Mouse (Mus musculus): ENCODE measurements around the gene Hirip3. TPM values are rescaled to one million over a fixed set of nuclear protein-coding genes. Genes with fewer than 3 reads are reported as not detected.
A peak's percentile ranks its signal among the peaks of the same experiment; 100 is the strongest.
"Not testable (repeated sequence)": the region's sequence is repeated elsewhere in the genome, so short reads cannot be mapped to it uniquely, and the experiment has no call there.

The Hirip3 gene
- total RNA-seq, 2 experiments from 2014 or later: 29.0 to 31.9 TPM

GRCm38 (mm10) chr7:126898102-126898990 lies 36.6 kb downstream of the Hirip3 start:
- DNase-seq (ENCODE audit: low spot score in 2 of 2): peak; percentile 98 to 99

- not testable (repeated sequence) for DNase-seq (ENCODE audit: low spot score in 2 of 2)
These were observed 38.0 kb downstream of the Hirip3 start for GRCm38 (mm10) chr7:126899781-126900180.

GRCm38 (mm10) chr7:126905590-126905989 lies 43.8 kb downstream of the Hirip3 start:
- DNase-seq (ENCODE audit: low spot score in 2 of 2): no peak

- no peak for DNase-seq (ENCODE audit: low spot score in 2 of 2)
These were observed 53.1 kb downstream of the Hirip3 start for GRCm38 (mm10) chr7:126914844-126915243.

Other genes with a start within 250 kb of the Hirip3 start
- gene Nupr1, start 231.1 kb upstream of the Hirip3 start, total RNA-seq (2021): 10 to 100 TPM; 20.3 to 22.6 TPM
- 10 to 100 TPM; 30.5 to 32.9 TPM for gene Sgf29, start 212.7 kb upstream of the Hirip3 start, total RNA-seq (2021)
- 10 to 100 TPM in 1 of 2 experiments, 1 to 10 TPM in 1; 8.1 to 12.9 TPM for gene Sult1a1, start 185.5 kb upstream of the Hirip3 start, total RNA-seq (2021)
- 10 to 100 TPM; 90.5 to 94.8 TPM for gene Bola2, start 166.6 kb upstream of the Hirip3 start, total RNA-seq (2021)
- gene Slx1b, start 166.2 kb upstream of the Hirip3 start, total RNA-seq (2021): 10 to 100 TPM; 14.5 to 15.1 TPM
- gene Coro1a, start 154.2 kb upstream of the Hirip3 start, total RNA-seq (2021): 100 to 1,000 TPM; 161 to 166 TPM
- gene Mapk3, start 102.4 kb upstream of the Hirip3 start, total RNA-seq (2021): 100 to 1,000 TPM; 157 to 208 TPM
- 1 to 10 TPM; 1.3 to 3.5 TPM for gene Gdpd3, start 95.6 kb upstream of the Hirip3 start, total RNA-seq (2021)
- gene Ypel3, start 85.0 kb upstream of the Hirip3 start, total RNA-seq (2021): 100 to 1,000 TPM; 282 to 325 TPM
- under 1 TPM; 0.56 to 0.63 TPM for gene Tbx6, start 80.5 kb upstream of the Hirip3 start, total RNA-seq (2021)
- 10 to 100 TPM; 48.3 to 48.5 TPM for gene Ppp4c, start 69.5 kb upstream of the Hirip3 start, total RNA-seq (2021)
- 10 to 100 TPM; 63.0 to 65.5 TPM for gene Fam57b, start 64.3 kb upstream of the Hirip3 start, total RNA-seq (2021)
- gene 4930451I11Rik, start 30.3 kb upstream of the Hirip3 start, total RNA-seq (2021): not detected
- gene Doc2a, start 14.6 kb upstream of the Hirip3 start, total RNA-seq (2021): 10 to 100 TPM; 55.8 to 56.1 TPM
- 10 to 100 TPM; 54.0 to 54.6 TPM for gene Ino80e, start 405 bp downstream of the Hirip3 start, total RNA-seq (2021)
- gene Taok2, start 22.7 kb downstream of the Hirip3 start, total RNA-seq (2021): 100 to 1,000 TPM; 150 to 163 TPM
- gene Tmem219, start 60.9 kb downstream of the Hirip3 start, total RNA-seq (2021): 10 to 100 TPM; 19.6 to 23.3 TPM
- gene Kctd13, start 66.9 kb downstream of the Hirip3 start, total RNA-seq (2021): 100 to 1,000 TPM; 136 to 158 TPM
- 10 to 100 TPM; 39.7 to 43.3 TPM for gene Asphd1, start 87.6 kb downstream of the Hirip3 start, total RNA-seq (2021)
- 100 to 1,000 TPM; 407 to 416 TPM for gene Sez6l2, start 88.6 kb downstream of the Hirip3 start, total RNA-seq (2021)
- 100 to 1,000 TPM; 171 to 180 TPM for gene Cdipt, start 113.9 kb downstream of the Hirip3 start, total RNA-seq (2021)
- under 1 TPM in 1 of 2 experiments, not detected in 1; 0.45 TPM for gene Cdiptos, start 114.1 kb downstream of the Hirip3 start, total RNA-seq (2021)
- 1 to 10 TPM; 8.6 to 9.5 TPM for gene Mvp, start 152.6 kb downstream of the Hirip3 start, total RNA-seq (2021)
- not detected for gene Pagr1b, start 154.5 kb downstream of the Hirip3 start, total RNA-seq (2021)
- gene Pagr1a, start 155.4 kb downstream of the Hirip3 start, total RNA-seq (2021): 10 to 100 TPM; 18.7 to 35.6 TPM
- gene Gm42742, start 159.1 kb downstream of the Hirip3 start, total RNA-seq (2021): 10 to 100 TPM; 45.7 to 55.3 TPM
- gene Prrt2, start 159.2 kb downstream of the Hirip3 start, total RNA-seq (2021): 100 to 1,000 TPM; 202 to 211 TPM
- 100 to 1,000 TPM; 205 to 207 TPM for gene Maz, start 165.1 kb downstream of the Hirip3 start, total RNA-seq (2021)
- gene Kif22, start 180.5 kb downstream of the Hirip3 start, total RNA-seq (2021): 1 to 10 TPM; 3.6 to 5.7 TPM
- gene Zg16, start 225.4 kb downstream of the Hirip3 start, total RNA-seq (2021): not detected
- gene AI467606, start 229.4 kb downstream of the Hirip3 start, total RNA-seq (2021): 1 to 10 TPM; 1.1 to 1.6 TPM

Measured in left cerebral cortex, adult 18-20 months (tissue).